Mouse (Mus musculus): ENCODE measurements around the gene Esrrg. TPM values are rescaled to one million over a fixed set of nuclear protein-coding genes. Genes with fewer than 3 reads are reported as not detected.

Gene Esrrg
- polyA plus RNA-seq, 1 experiment: not detected

DNA sequence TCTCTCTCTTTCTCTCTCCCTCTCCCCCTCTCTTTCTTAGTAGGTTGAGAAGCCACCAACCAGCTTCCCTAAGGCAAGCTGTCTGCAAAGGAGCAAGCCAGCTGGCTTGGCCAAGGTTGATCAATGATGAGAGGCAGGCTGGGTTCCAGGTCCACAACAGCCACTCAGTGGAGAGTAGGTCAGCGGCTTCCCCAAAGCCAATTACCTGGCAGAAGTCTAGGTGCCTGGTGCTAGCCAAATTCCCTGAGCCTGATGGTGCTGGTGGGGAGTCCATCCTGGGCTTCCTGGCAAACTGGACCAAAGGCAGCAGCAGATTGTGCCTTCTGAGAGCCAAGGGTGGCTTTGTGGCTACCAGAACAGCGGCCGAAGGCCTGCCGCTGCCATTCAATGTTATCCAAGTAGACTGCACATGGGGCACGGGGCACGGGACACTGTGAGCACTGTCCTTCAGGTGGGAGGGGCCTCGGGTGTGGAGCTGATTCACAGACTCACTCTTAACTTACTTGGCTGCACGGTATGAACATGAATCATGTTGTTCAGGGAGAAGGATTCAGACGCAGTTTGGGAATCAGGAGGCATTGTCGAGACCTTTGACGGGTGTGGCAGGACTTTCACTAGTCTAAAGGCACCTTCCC lies 469.1 kb downstream of the Esrrg start:
- Histone ChIP-seq H3K4me1 (ENCODE audit: control insufficient read depth, insufficient read depth, low read length) (peaks cover 7% of the 10 kb centered on the region), H3K27ac (ENCODE audit: insufficient read depth, low read depth, low read length) (no peak overlapping the region), H3K4me3 (ENCODE audit: insufficient read depth, low read depth, low read length) (no peak overlapping the region)
- 85% methylated on average over 11 of the region's 11 CpGs for WGBS
- TF ChIP-seq CTCF (IDR thresholded peaks at IDR 0.05; ENCODE audit: insufficient read depth, low read depth, low read length) (no peak), POLR2A (IDR thresholded peaks at IDR 0.05; ENCODE audit: insufficient read depth, low read depth, low read length) (no peak)

DNA sequence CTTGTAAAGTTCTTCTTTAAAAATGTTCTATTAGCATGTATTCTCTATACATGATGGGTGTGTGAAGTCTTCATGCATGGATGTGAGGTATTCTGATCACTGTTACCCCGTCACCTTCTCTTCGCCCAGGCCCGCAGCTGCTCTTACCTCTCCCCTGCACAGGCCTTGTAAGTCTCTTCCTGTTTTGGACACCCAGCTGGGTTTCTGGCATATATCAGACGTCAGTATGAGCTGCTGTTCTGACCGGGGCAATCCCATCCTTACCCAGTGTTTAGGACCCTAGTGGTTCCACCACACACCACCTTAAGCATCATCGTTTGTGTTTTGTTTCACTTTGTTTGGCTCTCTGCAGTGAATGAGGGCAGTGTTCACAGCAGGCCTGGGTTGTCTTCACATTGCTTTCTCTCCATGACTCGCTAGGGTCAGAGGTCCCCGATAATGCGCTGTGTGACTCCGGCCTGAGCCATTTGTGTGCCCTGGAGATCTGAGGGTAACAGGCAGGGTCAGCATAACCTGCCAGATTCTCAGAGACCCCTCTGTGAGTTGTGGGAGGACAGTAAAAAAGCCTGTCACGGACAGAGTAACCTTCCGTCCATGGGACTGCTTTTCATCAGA lies 471.8 kb downstream of the Esrrg start:
- no peak for TF ChIP-seq CTCF (IDR thresholded peaks at IDR 0.05; ENCODE audit: insufficient read depth, low read depth, low read length)
- no peak for TF ChIP-seq POLR2A (IDR thresholded peaks at IDR 0.05; ENCODE audit: insufficient read depth, low read depth, low read length)
- WGBS: 85% methylated on average over 12 of the region's 12 CpGs
- Histone ChIP-seq H3K4me1 (ENCODE audit: control insufficient read depth, insufficient read depth, low read length) (peaks cover 7% of the 10 kb centered on the region), H3K4me3 (ENCODE audit: insufficient read depth, low read depth, low read length) (no peak overlapping the region), H3K27ac (ENCODE audit: insufficient read depth, low read depth, low read length) (no peak overlapping the region)

DNA sequence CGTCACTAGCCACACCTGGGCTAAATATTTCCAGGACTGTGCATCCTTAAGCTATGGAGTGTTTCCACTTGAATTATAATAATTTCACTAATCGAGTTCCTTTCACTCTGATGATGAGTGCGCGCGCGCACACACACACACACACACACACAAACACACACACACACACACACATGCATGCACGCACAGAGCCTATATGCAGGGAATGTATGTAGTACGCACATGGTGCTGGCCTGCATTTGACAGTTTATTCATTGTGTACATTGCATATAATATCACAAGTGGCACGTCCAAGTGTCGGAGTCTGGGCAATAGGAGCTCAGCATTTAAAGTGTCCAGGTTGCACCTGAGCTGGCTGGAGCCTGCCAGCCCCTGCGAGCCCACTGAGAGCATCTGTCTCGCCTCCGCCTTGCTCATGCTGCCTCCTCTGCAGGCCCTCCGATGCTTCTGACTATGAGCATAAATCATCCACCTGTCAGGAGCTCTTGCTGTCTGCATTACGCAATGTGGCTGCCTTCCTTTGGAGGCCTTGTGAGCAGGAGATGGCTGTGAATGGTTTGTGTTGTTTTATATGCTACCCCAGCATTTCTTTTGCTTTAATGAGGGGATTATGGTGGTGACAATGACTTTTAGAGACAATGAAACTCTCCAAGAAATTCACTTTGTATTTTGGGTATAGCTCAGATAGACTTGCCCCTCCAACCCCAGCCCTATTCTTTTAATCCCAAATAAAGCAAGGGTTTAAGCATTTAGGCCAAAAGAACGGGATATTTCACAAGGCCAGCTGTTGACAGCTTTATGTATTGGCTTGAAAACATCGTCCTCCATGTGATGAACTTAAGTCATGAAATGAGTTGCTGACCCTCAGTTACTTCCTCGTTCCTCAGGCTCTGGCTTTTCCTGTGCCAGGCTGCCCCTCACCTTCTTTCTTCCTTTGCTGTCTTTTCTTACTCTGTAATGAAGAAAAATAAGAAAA lies 474.4 kb downstream of the Esrrg start:
- WGBS: 93% methylated on average over 18 of the region's 18 CpGs
- TF ChIP-seq POLR2A (IDR thresholded peaks at IDR 0.05; ENCODE audit: insufficient read depth, low read depth, low read length): no peak
- TF ChIP-seq CTCF (IDR thresholded peaks at IDR 0.05; ENCODE audit: insufficient read depth, low read depth, low read length): no peak
- peaks cover 7% of the 10 kb centered on the region for H3K4me1 ChIP-seq (ENCODE audit: control insufficient read depth, insufficient read depth, low read length)
- H3K4me3 ChIP-seq (ENCODE audit: insufficient read depth, low read depth, low read length): no peak overlapping the region
- H3K27ac ChIP-seq (ENCODE audit: insufficient read depth, low read depth, low read length): no peak overlapping the region

DNA sequence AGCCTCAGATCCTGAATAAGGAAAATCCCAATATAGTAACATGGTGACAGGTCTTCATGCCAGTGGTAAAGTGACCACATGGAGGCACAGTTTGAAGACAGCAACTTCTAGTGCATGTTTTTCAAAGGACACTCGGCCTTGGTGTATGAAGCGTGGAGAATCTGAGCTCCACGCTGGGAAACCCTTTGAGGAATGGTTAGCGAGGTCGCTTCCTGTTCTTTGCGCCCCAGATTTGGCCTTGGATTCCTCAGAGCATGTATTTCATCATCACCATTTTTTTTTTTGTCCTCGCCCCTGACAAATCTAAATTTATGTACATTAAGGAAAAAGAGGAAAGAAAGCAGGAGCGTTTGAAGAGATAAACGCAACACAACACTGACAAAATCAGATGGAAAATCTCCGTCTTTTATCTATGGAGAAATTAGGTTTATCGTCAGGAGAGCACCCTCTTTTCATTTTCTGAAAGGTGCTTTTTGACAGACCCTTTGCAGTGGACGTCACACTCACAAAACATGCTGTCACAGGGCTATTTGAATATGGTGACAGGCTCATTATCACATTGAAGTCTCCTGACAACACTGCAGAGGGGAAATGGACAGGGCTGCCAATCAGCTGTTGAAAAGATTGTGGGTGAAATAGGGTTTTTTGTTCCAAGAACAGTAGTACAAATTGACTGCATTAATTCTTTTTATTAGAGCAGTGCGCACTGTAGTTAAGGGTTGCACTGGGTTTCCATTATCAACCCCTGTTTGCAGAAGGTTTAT lies 476.7 kb downstream of the Esrrg start:
- H3K27ac ChIP-seq (ENCODE audit: insufficient read depth, low read depth, low read length): no peak overlapping the region
- H3K4me1 ChIP-seq (ENCODE audit: control insufficient read depth, insufficient read depth, low read length): peaks cover 6% of the 10 kb centered on the region
- TF ChIP-seq CTCF (IDR thresholded peaks at IDR 0.05; ENCODE audit: insufficient read depth, low read depth, low read length): no peak
- 85% methylated on average over 13 of the region's 13 CpGs for WGBS
- no peak overlapping the region for H3K4me3 ChIP-seq (ENCODE audit: insufficient read depth, low read depth, low read length)

DNA sequence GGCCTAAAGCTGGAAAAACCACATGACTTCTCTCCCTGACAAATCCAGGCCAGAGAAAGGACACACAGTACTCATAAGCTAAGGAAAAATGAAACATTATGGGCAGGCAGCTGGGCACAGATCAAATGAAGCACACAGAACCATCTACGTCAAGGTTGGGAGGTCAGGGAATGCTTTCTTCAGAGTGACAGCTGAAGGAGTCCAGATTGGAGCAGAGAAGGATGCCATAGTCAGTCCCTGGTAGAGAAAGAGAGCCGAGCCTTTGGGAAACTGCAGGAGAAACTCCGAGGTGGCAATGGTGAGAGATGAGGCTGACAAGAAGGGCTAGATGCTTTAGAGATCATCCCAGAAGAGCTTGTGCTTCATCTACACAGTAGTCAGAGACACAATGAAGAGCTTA lies 485.1 kb downstream of the Esrrg start:
- WGBS: 86% methylated on average over 3 of the region's 3 CpGs
- no peak for TF ChIP-seq CTCF (IDR thresholded peaks at IDR 0.05; ENCODE audit: insufficient read depth, low read depth, low read length)
- TF ChIP-seq POLR2A (IDR thresholded peaks at IDR 0.05; ENCODE audit: insufficient read depth, low read depth, low read length): no peak
- no peaks in the 10 kb centered on the region for H3K4me1 ChIP-seq (ENCODE audit: control insufficient read depth, insufficient read depth, low read length)
- no peak overlapping the region for H3K4me3 ChIP-seq (ENCODE audit: insufficient read depth, low read depth, low read length)
- H3K27ac ChIP-seq (ENCODE audit: insufficient read depth, low read depth, low read length): no peak overlapping the region

DNA sequence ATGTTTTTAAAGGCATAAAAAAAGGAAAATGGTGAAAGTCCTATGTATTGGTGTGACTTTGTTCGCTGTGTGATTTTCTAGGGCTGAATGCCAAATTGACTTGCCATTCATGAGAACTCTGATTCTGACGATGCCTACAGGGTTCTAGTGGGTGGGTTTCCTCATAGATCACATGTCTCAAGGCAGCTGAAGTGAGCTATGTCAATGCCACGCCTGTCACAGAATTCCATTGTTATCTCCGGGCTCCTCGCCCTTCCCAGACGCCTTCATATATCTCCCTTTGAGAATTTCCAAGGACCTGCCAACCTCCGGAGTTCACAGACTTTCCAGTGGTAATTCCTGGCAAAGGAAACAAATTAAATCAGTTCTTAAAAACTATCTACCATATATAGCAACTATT lies 493.2 kb downstream of the Esrrg start:
- no peak for TF ChIP-seq POLR2A (IDR thresholded peaks at IDR 0.05; ENCODE audit: insufficient read depth, low read depth, low read length)
- Histone ChIP-seq H3K4me1 (ENCODE audit: control insufficient read depth, insufficient read depth, low read length) (no peaks in the 10 kb centered on the region), H3K27ac (ENCODE audit: insufficient read depth, low read depth, low read length) (no peak overlapping the region), H3K4me3 (ENCODE audit: insufficient read depth, low read depth, low read length) (no peak overlapping the region)
- 84% methylated on average over 7 of the region's 7 CpGs for WGBS

DNA sequence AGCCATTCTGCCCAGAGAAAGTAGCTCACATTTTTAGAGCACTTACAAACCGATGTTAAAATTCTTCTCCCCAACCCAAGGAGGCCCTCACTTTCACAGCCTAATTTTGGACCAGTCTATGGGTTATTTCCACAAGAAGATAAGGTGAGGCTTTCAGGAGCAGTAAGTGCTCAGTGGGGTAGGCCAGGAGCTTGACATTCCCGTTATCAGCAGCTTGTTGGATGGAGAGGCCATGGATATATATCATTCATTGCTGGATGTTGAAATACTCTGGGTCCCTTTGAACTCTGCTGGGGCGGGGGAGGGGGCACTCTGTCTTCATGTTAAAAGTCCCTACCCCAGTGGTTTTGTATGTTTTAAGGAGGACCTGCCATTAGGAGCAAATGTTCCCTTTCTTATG lies 494.6 kb downstream of the Esrrg start:
- H3K4me1 ChIP-seq (ENCODE audit: control insufficient read depth, insufficient read depth, low read length): no peaks in the 10 kb centered on the region
- no peak for TF ChIP-seq CTCF (IDR thresholded peaks at IDR 0.05; ENCODE audit: insufficient read depth, low read depth, low read length)
- TF ChIP-seq POLR2A (IDR thresholded peaks at IDR 0.05; ENCODE audit: insufficient read depth, low read depth, low read length): no peak
- 79% methylated on average over 3 of the region's 3 CpGs for WGBS
- H3K4me3 ChIP-seq (ENCODE audit: insufficient read depth, low read depth, low read length): no peak overlapping the region
- H3K27ac ChIP-seq (ENCODE audit: insufficient read depth, low read depth, low read length): no peak overlapping the region

DNA sequence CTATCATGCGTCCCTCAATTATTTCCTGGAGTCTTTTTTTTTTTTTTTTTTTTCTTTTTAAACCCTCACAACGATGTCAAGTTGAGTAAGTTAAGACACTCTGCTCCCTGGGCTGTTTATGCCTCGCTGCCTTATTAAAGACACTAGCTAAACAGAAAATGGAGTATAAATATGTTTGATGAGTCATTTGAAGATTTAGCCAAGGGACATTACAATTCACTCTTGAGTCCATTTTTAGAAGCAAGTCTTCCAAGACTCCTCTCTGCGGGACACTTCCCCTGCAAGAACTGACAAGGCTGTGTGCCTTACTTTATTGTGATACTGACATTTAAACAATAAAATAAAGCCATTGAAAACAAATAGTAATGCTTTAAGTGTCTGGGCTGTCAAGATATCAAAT lies 496.9 kb downstream of the Esrrg start:
- no peak overlapping the region for H3K4me3 ChIP-seq (ENCODE audit: insufficient read depth, low read depth, low read length)
- 45% methylated on average over 4 of the region's 4 CpGs for WGBS
- no peaks in the 10 kb centered on the region for H3K4me1 ChIP-seq (ENCODE audit: control insufficient read depth, insufficient read depth, low read length)
- TF ChIP-seq POLR2A (IDR thresholded peaks at IDR 0.05; ENCODE audit: insufficient read depth, low read depth, low read length) (no peak), CTCF (IDR thresholded peaks at IDR 0.05; ENCODE audit: insufficient read depth, low read depth, low read length) (no peak)
- no peak overlapping the region for H3K27ac ChIP-seq (ENCODE audit: insufficient read depth, low read depth, low read length)
